ENCODE assay signal across 12 mouse cellular contexts in genomic region chr8:111565784-111566191, GRCm38 (mm10). TPM values are rescaled to one million over a fixed set of nuclear protein-coding genes. Genes with fewer than 3 reads are reported as not detected.
DNase-seq lines count a peak whose midpoint lies in the region; ATAC-seq and TF ChIP-seq lines count a peak whose summit lies in the region.
"Had no signal": no experiment of that assay in that cellular context is flagged by ENCODE, and none has a peak within 500 bp of the region (broad histone marks: within the 10 kb centered on the region; RNA-seq: fewer than 3 reads in every experiment).

No protein-coding gene starts in this region.

- no peak for TF ChIP-seq CTCF in thymus, adult 2 months (IDR thresholded peaks at IDR 0.05; ENCODE audit: borderline replicate concordance, control insufficient read depth, extremely low read depth, insufficient read depth, low read length, poor library complexity)
- TF ChIP-seq CTCF in liver, embryonic 14.5 days (IDR thresholded peaks at IDR 0.05; ENCODE audit: low read depth), result no peak

- no peak for DNase-seq in heart, adult 18-20 months
- no peak for DNase-seq in thymus, adult 2 months
- DNase-seq in thymus, postnatal 25 days, result no peak
- DNase-seq in liver, embryonic 14.5 days (ENCODE audit: low read depth in 3 of 3, low spot score in 3 of 3), result peak; percentile 33 to 51 (median 33)
- no peak for DNase-seq in Muller cell, postnatal 12 days (ENCODE audit: inconsistent ontology term)
- no peak for DNase-seq in kidney, postnatal 10 days
- no peak for DNase-seq in spleen, adult 12 weeks (ENCODE audit: low spot score)
- DNase-seq: adrenal gland, postnatal 10 days; kidney, adult 18-20 months; lung, postnatal 10 days had no signal

- 0 out of 4 replicates have a peak overlapping the region, but pooled peaks of 1 of the 2 experiments have one; percentile 24 for H3K27ac ChIP-seq in heart, embryonic 14.5 days (replicated peaks in 1 of 2; ENCODE audit: control insufficient read depth in 1 of 2, insufficient read depth in 1 of 2, low read depth in 2 of 2, low read length in 2 of 2)
- H3K27ac ChIP-seq in thymus, adult 2 months (ENCODE audit: control insufficient read depth, insufficient read depth, low read length), result peak overlapping the region; percentile 83
- H3K27ac ChIP-seq in liver, embryonic 14.5 days, result no peak overlapping the region; the same call in 1 of the 2 replicates
- H3K27ac ChIP-seq: hindbrain, embryonic 10.5 days had no signal

- H3K9ac ChIP-seq in heart, embryonic 14.5 days (ENCODE audit: low read length), result no peak overlapping the region
- H3K9ac ChIP-seq in liver, embryonic 14.5 days (replicated peaks), result no peak overlapping the region

- H3K4me2 ChIP-seq in heart, embryonic 14.5 days (ENCODE audit: low read length), result peak overlapping the region; percentile 5; the same call in 1 of the 2 replicates
- peak overlapping the region; percentile 16 for H3K4me2 ChIP-seq in liver, embryonic 14.5 days (ENCODE audit: low read depth)

- no peaks in the 10 kb centered on the region for H3K36me3 ChIP-seq in heart, embryonic 14.5 days (ENCODE audit: control insufficient read depth, insufficient read depth, low read length)
- H3K36me3 ChIP-seq in thymus, adult 2 months (ENCODE audit: control insufficient read depth, insufficient read depth, low read length), result no peaks in the 10 kb centered on the region
- H3K36me3 ChIP-seq in liver, embryonic 14.5 days (replicated peaks; ENCODE audit: control insufficient read depth, insufficient read depth, low read depth), result no peaks in the 10 kb centered on the region

- no peak overlapping the region for H3K4me3 ChIP-seq in heart, embryonic 14.5 days (ENCODE audit: control insufficient read depth in 1 of 2, insufficient read depth in 1 of 2, low read depth in 1 of 2, low read length in 2 of 2)
- no peak overlapping the region for H3K4me3 ChIP-seq in thymus, adult 2 months (ENCODE audit: control insufficient read depth, insufficient read depth, low read length)
- H3K4me3 ChIP-seq in liver, embryonic 14.5 days (ENCODE audit: insufficient read depth in 1 of 2, low read depth in 2 of 2, low read length in 2 of 2), result no peak overlapping the region
- H3K4me3 ChIP-seq: hindbrain, embryonic 10.5 days had no signal

- H3K27me3 ChIP-seq in heart, embryonic 14.5 days (ENCODE audit: control insufficient read depth, insufficient read depth, low read length), result no peaks in the 10 kb centered on the region
- no peaks in the 10 kb centered on the region for H3K27me3 ChIP-seq in thymus, adult 2 months (ENCODE audit: control insufficient read depth, insufficient read depth, low read length)
- H3K27me3 ChIP-seq in liver, embryonic 14.5 days (ENCODE audit: control insufficient read depth, insufficient read depth, low read length), result no peaks in the 10 kb centered on the region

- 21% methylated on average over 5 of the region's 5 CpGs for WGBS in heart, embryonic 14.5 days
- 19% methylated on average over 5 of the region's 5 CpGs for WGBS in thymus, adult 2 months
- 6% methylated on average over 5 of the region's 5 CpGs for WGBS in liver, embryonic 14.5 days (ENCODE audit: insufficient replicate concordance)

- no peak for TF ChIP-seq POLR2A in thymus, adult 2 months (IDR thresholded peaks at IDR 0.05; ENCODE audit: control insufficient read depth, extremely low read depth, insufficient read depth, low read length, poor library complexity)

- H3K9me3 ChIP-seq in heart, embryonic 14.5 days (ENCODE audit: control insufficient read depth, low read length), result no peaks in the 10 kb centered on the region
- no peaks in the 10 kb centered on the region for H3K9me3 ChIP-seq in liver, embryonic 14.5 days (ENCODE audit: control insufficient read depth, low read length)
- H3K9me3 ChIP-seq: hindbrain, embryonic 10.5 days had no signal

- peak; percentile 38; the same call in 1 of the 2 replicates for TF ChIP-seq EP300 in liver, embryonic 14.5 days (IDR thresholded peaks at IDR 0.05; ENCODE audit: low read depth)

- ATAC-seq in heart, embryonic 14.5 days (ENCODE audit: insufficient number of reproducible peaks, insufficient read depth, low FRiP score, low read depth), result no peak
- ATAC-seq in liver, embryonic 14.5 days (ENCODE audit: insufficient read depth), result peak; percentile 75

- H3K4me1 ChIP-seq in heart, embryonic 14.5 days (ENCODE audit: control insufficient read depth in 2 of 2, insufficient read depth in 2 of 2, low read length in 2 of 2), result peaks cover 21 to 46% of the 10 kb centered on the region in 2 experiments
- H3K4me1 ChIP-seq in thymus, adult 2 months (replicated peaks; ENCODE audit: control insufficient read depth, insufficient read depth, low read length), result peaks cover 64% of the 10 kb centered on the region
- H3K4me1 ChIP-seq in liver, embryonic 14.5 days (replicated peaks; ENCODE audit: control insufficient read depth in 2 of 2, insufficient read depth in 2 of 2, low read length in 1 of 2), result peaks cover 30 to 51% of the 10 kb centered on the region in 2 experiments

RNA-seq across cellular contexts. Expression of gene Znrf1, which starts 29.9 kb away (rescaled TPM):
- polyA plus RNA-seq in heart, embryonic 14.5 days (2014; fragmentation: Nextera tagmentation; extraction: Ambion mirVana), result 29.7 and 33.8 TPM in 2 replicates
- total RNA-seq in heart, adult 18-20 months (2021), result 10 to 100 TPM; 52.5 to 66.6 TPM
- 946 and 968 TPM in 2 replicates for polyA plus RNA-seq in thymus, adult 2 months (2012; rRNA removed)
- 12.6 and 12.7 TPM in 2 replicates for polyA plus RNA-seq in liver, embryonic 14.5 days (2012; rRNA removed)
- polyA plus RNA-seq in liver, embryonic 14.5 days (2014; fragmentation: Nextera tagmentation; extraction: Ambion mirVana), result 4.4 and 5.4 TPM in 2 replicates

RNA-seq across cellular contexts. Expression of gene Wdr59, which starts 43.9 kb away (rescaled TPM):
- 3.0 and 3.4 TPM in 2 replicates for polyA plus RNA-seq in heart, embryonic 14.5 days (2014; fragmentation: Nextera tagmentation; extraction: Ambion mirVana)
- total RNA-seq in heart, adult 18-20 months (2021), result 1 to 10 TPM; 7.1 to 7.8 TPM
- polyA plus RNA-seq in thymus, adult 2 months (2012; rRNA removed), result 9.0 and 10.1 TPM in 2 replicates
- 2.3 and 2.8 TPM in 2 replicates for polyA plus RNA-seq in liver, embryonic 14.5 days (2012; rRNA removed)
- 1.1 and 1.4 TPM in 2 replicates for polyA plus RNA-seq in liver, embryonic 14.5 days (2014; fragmentation: Nextera tagmentation; extraction: Ambion mirVana)

Comparison
In these comparisons a context has a peak if more than half of its experiments do, and no peak if none do; other contexts are left out.
1. DNase-seq: peak in liver, embryonic 14.5 days (3 of 3); none in heart, adult 18-20 months (0 of 2), thymus, adult 2 months (single experiment), thymus, postnatal 25 days (single experiment), Muller cell, postnatal 12 days (single experiment), kidney, postnatal 10 days (single experiment) and spleen, adult 12 weeks (single experiment).
2. RNA of gene Znrf1, which starts 29.9 kb away (polyA plus RNA-seq): 946 to 968 TPM in thymus, adult 2 months; 29.7 to 33.8 TPM in heart, embryonic 14.5 days and 4.4 to 12.7 TPM in liver, embryonic 14.5 days; every median in the first group is over 10 times any median in the second.